Mouse (Mus musculus): ENCODE measurements around the gene Ttbk1. TPM values are rescaled to one million over a fixed set of nuclear protein-coding genes. Genes with fewer than 3 reads are reported as not detected.
A peak's percentile ranks its signal among the peaks of the same experiment; 100 is the strongest.
"Not testable (repeated sequence)": the region's sequence is repeated elsewhere in the genome, so short reads cannot be mapped to it uniquely, and the experiment has no call there.

Gene Ttbk1
- total RNA-seq (2021), result 100 to 1,000 TPM; 133 to 141 TPM

- intact Hi-C loops (cut with DNase I), result no loop called here
- peak; percentile 71 to 72 for DNase-seq (ENCODE audit: low spot score in 2 of 2)
Measured at GRCm38 (mm10) chr17:46487431-46487830, at the start of gene Ttbk1. TSS of gene Ttbk1 (minus strand) at chr17:46487675.

GRCm38 (mm10) chr17:46525579-46526307 is 38.3 kb upstream of the Ttbk1 start:
- peak; percentile 50 to 64 for DNase-seq (ENCODE audit: low spot score in 2 of 2)
- intact Hi-C loops (cut with DNase I), result loop anchor here (5.0 kb wide), 1 partner anchor 62 kb away; no protein-coding TSS in a partner anchor

- intact Hi-C loops (cut with DNase I), result loop anchor here (5.0 kb wide), 1 partner anchor 62 kb away; no protein-coding TSS in a partner anchor
- no peak for DNase-seq (ENCODE audit: low spot score in 2 of 2)
Measured at GRCm38 (mm10) chr17:46525065-46525464, 37.6 kb upstream of the Ttbk1 start.

GRCm38 (mm10) chr17:46521963-46522668 is 34.6 kb upstream of the Ttbk1 start:
- no peak for DNase-seq (ENCODE audit: low spot score in 2 of 2)
- intact Hi-C loops (cut with DNase I), result no loop called here

- no peak for DNase-seq (ENCODE audit: low spot score in 2 of 2)
- intact Hi-C loops (cut with DNase I), result no loop called here
Measured at GRCm38 (mm10) chr17:46521174-46521573, 33.7 kb upstream of the Ttbk1 start.

GRCm38 (mm10) chr17:46520385-46520979 is 33.0 kb upstream of the Ttbk1 start:
- DNase-seq (ENCODE audit: low spot score in 2 of 2), result no peak
- intact Hi-C loops (cut with DNase I), result no loop called here

GRCm38 (mm10) chr17:46519971-46520370 is 32.5 kb upstream of the Ttbk1 start:
- intact Hi-C loops (cut with DNase I), result no loop called here
- no peak for DNase-seq (ENCODE audit: low spot score in 2 of 2)

GRCm38 (mm10) chr17:46513329-46513728 is 25.9 kb upstream of the Ttbk1 start:
- intact Hi-C loops (cut with DNase I), result no loop called here
- no peak for DNase-seq (ENCODE audit: low spot score in 2 of 2)

GRCm38 (mm10) chr17:46511059-46511710 is 23.7 kb upstream of the Ttbk1 start:
- intact Hi-C loops (cut with DNase I), result no loop called here
- DNase-seq (ENCODE audit: low spot score in 2 of 2), result peak in 1 of 2 experiments; percentile 15

- no peak for DNase-seq (ENCODE audit: low spot score in 2 of 2)
- intact Hi-C loops (cut with DNase I), result loop anchor here (5.0 kb wide), 1 partner anchor 37 kb away; no protein-coding TSS in a partner anchor
Measured at GRCm38 (mm10) chr17:46505617-46506016, 18.1 kb upstream of the Ttbk1 start.

- intact Hi-C loops (cut with DNase I), result no loop called here
- DNase-seq (ENCODE audit: low spot score in 2 of 2), result no peak
Measured at GRCm38 (mm10) chr17:46503847-46504638, 16.6 kb upstream of the Ttbk1 start.

GRCm38 (mm10) chr17:46502775-46503174 is 15.3 kb upstream of the Ttbk1 start:
- no peak for DNase-seq (ENCODE audit: low spot score in 2 of 2)
- intact Hi-C loops (cut with DNase I), result no loop called here

- intact Hi-C loops (cut with DNase I), result no loop called here
- no peak for DNase-seq (ENCODE audit: low spot score in 2 of 2)
Measured at GRCm38 (mm10) chr17:46497956-46498355, 10.5 kb upstream of the Ttbk1 start.

- DNase-seq (ENCODE audit: low spot score in 2 of 2), result peak; percentile 78 to 89
- intact Hi-C loops (cut with DNase I), result no loop called here
Measured at GRCm38 (mm10) chr17:46496623-46497434, 9.4 kb upstream of the Ttbk1 start, which contains the start of gene Dnph1. TSS of gene Dnph1 (plus strand) at chr17:46496711.

GRCm38 (mm10) chr17:46496081-46496480 is 8.6 kb upstream of the Ttbk1 start:
- DNase-seq (ENCODE audit: low spot score in 2 of 2); intact Hi-C loops (cut with DNase I): not testable (repeated sequence)

- intact Hi-C loops (cut with DNase I), result no loop called here
Measured at GRCm38 (mm10) chr17:46495486-46495885, 8.0 kb upstream of the Ttbk1 start.

GRCm38 (mm10) chr17:46486995-46487394 is 480 bp downstream of the Ttbk1 start:
- DNase-seq (ENCODE audit: low spot score in 2 of 2), result no peak
- intact Hi-C loops (cut with DNase I), result no loop called here

More at GRCm38 (mm10) chr17:46495486-46495885, 8.0 kb upstream of the Ttbk1 start:
- DNase-seq (ENCODE audit: low spot score in 2 of 2), result no peak

GRCm38 (mm10) chr17:46484461-46484875 is 3.0 kb downstream of the Ttbk1 start:
- DNase-seq (ENCODE audit: low spot score in 2 of 2), result peak; percentile 14 to 23
- intact Hi-C loops (cut with DNase I), result no loop called here

Data from left cerebral cortex, postnatal 25 days (tissue).